In genomic region chr19:24266046-24266830, GRCm38 (mm10) we compare ENCODE assay signal across 12 mouse cellular contexts. TPM values are rescaled to one million over a fixed set of nuclear protein-coding genes. Genes with fewer than 3 reads are reported as not detected.
DNase-seq lines count a peak whose midpoint lies in the region; ATAC-seq and TF ChIP-seq lines count a peak whose summit lies in the region.
"Had no signal": no experiment of that assay in that cellular context is flagged by ENCODE, and none has a peak within 500 bp of the region (broad histone marks: within the 10 kb centered on the region; RNA-seq: fewer than 3 reads in every experiment).

No protein-coding gene starts in this region.

- H3K9ac ChIP-seq in lung, postnatal 0 days (replicated peaks; ENCODE audit: low read depth): no peak overlapping the region
- H3K9ac ChIP-seq in liver, embryonic 11.5 days (ENCODE audit: low read depth, low read length): no peak overlapping the region

- no peak overlapping the region for H3K4me3 ChIP-seq in lung, postnatal 0 days (ENCODE audit: low read depth, low read length)
- H3K4me3 ChIP-seq in liver, embryonic 11.5 days (ENCODE audit: low read depth, low read length): no peak overlapping the region

- 68% methylated on average over 7 of the region's 7 CpGs for WGBS in lung, postnatal 0 days
- WGBS in liver, embryonic 11.5 days: 77% methylated on average over 7 of the region's 7 CpGs

- no peaks in the 10 kb centered on the region for H3K27me3 ChIP-seq in lung, postnatal 0 days (replicated peaks; ENCODE audit: insufficient read depth, low read length)
- H3K27me3 ChIP-seq in liver, embryonic 11.5 days (replicated peaks; ENCODE audit: control insufficient read depth, insufficient read depth, low read length): no peaks in the 10 kb centered on the region

- TF ChIP-seq CTCF in lung, postnatal 0 days (IDR thresholded peaks at IDR 0.05): peak; percentile 18; the same call in 1 of the 2 replicates

- no peak for ATAC-seq in lung, postnatal 0 days
- no peak; the same call in 1 of the 2 replicates for ATAC-seq in liver, embryonic 11.5 days (replicated peaks; ENCODE audit: low FRiP score)
- ATAC-seq: CD4-positive, CD25-positive, alpha-beta regulatory T cell, adult 4 months had no signal

- TF ChIP-seq EP300 in lung, postnatal 0 days (IDR thresholded peaks at IDR 0.05): no peak

- H3K36me3 ChIP-seq in lung, postnatal 0 days (ENCODE audit: insufficient read depth, low read length): no peaks in the 10 kb centered on the region
- peaks cover 35% of the 10 kb centered on the region for H3K36me3 ChIP-seq in liver, embryonic 11.5 days (ENCODE audit: control insufficient read depth, insufficient read depth, low read length)

- H3K27ac ChIP-seq in lung, postnatal 0 days (ENCODE audit: low read length): no peak overlapping the region
- H3K27ac ChIP-seq in liver, embryonic 11.5 days (ENCODE audit: low read depth, low read length): peak overlapping the region; percentile 77

- H3K9me3 ChIP-seq in lung, postnatal 0 days (ENCODE audit: low read length): no peaks in the 10 kb centered on the region
- no peaks in the 10 kb centered on the region for H3K9me3 ChIP-seq in liver, embryonic 11.5 days (ENCODE audit: control insufficient read depth, low read length)

- H3K4me2 ChIP-seq in lung, postnatal 0 days (replicated peaks; ENCODE audit: low read depth, low read length): no peak overlapping the region
- H3K4me2 ChIP-seq in liver, embryonic 11.5 days: no peak overlapping the region
- H3K4me2 ChIP-seq: midbrain, embryonic 11.5 days had no signal

- DNase-seq in lung, postnatal 0 days (ENCODE audit: low spot score): no peak
- no peak for DNase-seq in lung, postnatal 14 days
- DNase-seq in kidney, adult 9 months: peak; percentile 86
- DNase-seq in liver, embryonic 11.5 days (ENCODE audit: low spot score): no peak
- DNase-seq in yolk sac, embryonic 10.5 days (ENCODE audit: low spot score): peak; percentile 72
- no peak for DNase-seq in right cerebral cortex, postnatal 14 days
- DNase-seq in embryo, embryonic 10 days (ENCODE audit: low spot score): no peak
- DNase-seq in gastrocnemius, postnatal 10 days: no peak
- DNase-seq: adrenal gland, adult 8-10 months; thymus, postnatal 14 days had no signal

- H3K4me1 ChIP-seq in lung, postnatal 0 days (ENCODE audit: insufficient read depth, low read depth, low read length): no peaks in the 10 kb centered on the region
- H3K4me1 ChIP-seq in liver, embryonic 11.5 days (replicated peaks; ENCODE audit: control insufficient read depth, insufficient read depth, low read length): peaks cover 3% of the 10 kb centered on the region; the same call in 1 of the 2 replicates

RNA-seq across cellular contexts. Expression of gene Fxn, which starts 14.2 kb away (rescaled TPM):
- polyA plus RNA-seq in lung, postnatal 0 days (2015; fragmentation: Nextera tagmentation; extraction: Ambion mirVana): 19.7 and 22.1 TPM in 2 replicates
- polyA plus RNA-seq in liver, embryonic 11.5 days (2014; fragmentation: Nextera tagmentation; extraction: Ambion mirVana): 82.8 and 91.1 TPM in 2 replicates
- 10 to 100 TPM; 21.5 to 22.3 TPM for total RNA-seq in gastrocnemius, postnatal 10 days (2021)

RNA-seq across cellular contexts. Expression of gene Tjp2, which starts 41.4 kb away (rescaled TPM):
- polyA plus RNA-seq in lung, postnatal 0 days (2015; fragmentation: Nextera tagmentation; extraction: Ambion mirVana): 37.8 and 48.3 TPM in 2 replicates
- polyA plus RNA-seq in liver, embryonic 11.5 days (2014; fragmentation: Nextera tagmentation; extraction: Ambion mirVana): 14.0 and 14.2 TPM in 2 replicates
- total RNA-seq in gastrocnemius, postnatal 10 days (2021): 10 to 100 TPM in 1 of 2 experiments, 1 to 10 TPM in 1; 10.0 to 12.5 TPM

Comparison
In these comparisons a context has a peak if more than half of its experiments do, and no peak if none do; other contexts are left out.
1. DNase-seq: peak in kidney, adult 9 months (single experiment) and yolk sac, embryonic 10.5 days (single experiment); none in lung, postnatal 0 days (single experiment), lung, postnatal 14 days (single experiment), liver, embryonic 11.5 days (single experiment), right cerebral cortex, postnatal 14 days (single experiment), embryo, embryonic 10 days (single experiment) and gastrocnemius, postnatal 10 days (single experiment).